Mouse (Mus musculus): ENCODE results near the gene Nr1h5.

DNA sequence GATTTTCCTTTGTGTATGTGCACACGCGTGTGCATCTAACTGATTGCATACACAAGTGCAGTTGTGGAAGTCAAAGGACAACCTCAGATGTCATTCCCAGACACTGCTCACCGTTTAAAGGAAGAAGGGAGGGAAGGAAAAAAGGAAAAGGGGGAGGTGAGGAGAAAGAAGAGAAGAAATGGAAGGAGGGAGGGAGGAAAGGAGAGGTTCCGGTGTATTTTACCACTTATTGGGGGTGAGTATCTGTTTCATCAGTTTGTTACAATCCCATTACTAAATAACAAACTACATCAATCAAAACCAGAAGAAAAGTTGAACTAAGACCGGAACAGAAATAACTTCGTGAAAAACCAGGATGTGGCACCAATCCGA, 31.3 kb upstream of the Nr1h5 start:
- TF ChIP-seq CTCF (IDR thresholded peaks at IDR 0.05; ENCODE audit: insufficient read depth, low read depth, low read length) (no peak), POLR2A (IDR thresholded peaks at IDR 0.05; ENCODE audit: insufficient read depth, low read depth, low read length) (no peak)
